Mouse (Mus musculus) brain, embryonic 14.5 days (tissue): ENCODE measurements at regions not wholly inside any gene's neighbourhood (a gene's known extent, or its start where the extent isn't known, plus 50 kb on each side); places are given as distances from the start of the nearest gene placed in this dataset.
A peak's percentile ranks its signal among the peaks of the same experiment; 100 is the strongest.

ENCODE experiments used
- DNase-seq: peaks from one replicate; pipeline ENCODE4 v3.0.0-alpha.2; 2011; ENCODE audit warnings: low read depth
- CTCF ChIP-seq: fragments of 200-500 bp; IDR thresholded peaks from 2 replicates; pipeline ENCODE4 v1.5.1; 2012; ENCODE audit warnings: inconsistent platforms, mild to moderate bottlenecking, moderate library complexity, borderline replicate concordance; ENCODE audit not compliant: insufficient read depth, insufficient read length; ENCODE audit errors: extremely low read depth
- POLR2A ChIP-seq: fragments of 200-500 bp; IDR thresholded peaks from 2 replicates; pipeline ENCODE4 v1.6.1; 2012; ENCODE audit warnings: mild to moderate bottlenecking, inconsistent platforms, borderline replicate concordance; ENCODE audit not compliant: poor library complexity, insufficient read depth, insufficient read length, severe bottlenecking; ENCODE audit errors: extremely low read depth

GRCm38 (mm10) chr3:17322266-17322665 lies 625.9 kb upstream of the Cypt12 start:
- peak; percentile 78 for DNase-seq
- no peak for TF ChIP-seq POLR2A
- no peak for TF ChIP-seq CTCF

- peak; percentile 76 for DNase-seq
- TF ChIP-seq CTCF, result no peak
- no peak for TF ChIP-seq POLR2A
Observed at GRCm38 (mm10) chr3:17324816-17325215, 623.4 kb upstream of the Cypt12 start.

GRCm38 (mm10) chr3:17325821-17326220 lies 622.4 kb upstream of the Cypt12 start:
- peak; percentile 63 for DNase-seq
- TF ChIP-seq CTCF, result no peak
- TF ChIP-seq POLR2A, result no peak

- TF ChIP-seq POLR2A (no peak), CTCF (no peak)
- DNase-seq, result peak; percentile 87
Observed at GRCm38 (mm10) chr3:17326292-17326691, 621.9 kb upstream of the Cypt12 start.

- DNase-seq, result peak; percentile 65
- TF ChIP-seq CTCF (no peak), POLR2A (no peak)
Observed at GRCm38 (mm10) chr3:17326774-17327173, 621.4 kb upstream of the Cypt12 start.

- DNase-seq, result peak; percentile 69
- TF ChIP-seq POLR2A (no peak), CTCF (no peak)
Observed at GRCm38 (mm10) chr3:17327706-17328105, 620.5 kb upstream of the Cypt12 start.

- TF ChIP-seq CTCF (no peak), POLR2A (no peak)
- DNase-seq, result peak; percentile 75
Observed at GRCm38 (mm10) chr3:17329411-17329810, 618.8 kb upstream of the Cypt12 start.

GRCm38 (mm10) chr3:17330429-17331373 lies 617.5 kb upstream of the Cypt12 start:
- TF ChIP-seq POLR2A, result no peak
- no peak for TF ChIP-seq CTCF
- DNase-seq, result peak; percentile 63

- DNase-seq, result peak; percentile 83
- TF ChIP-seq POLR2A (no peak), CTCF (no peak)
Observed at GRCm38 (mm10) chr3:17360253-17360652, 588.0 kb upstream of the Cypt12 start.
